Mouse (Mus musculus) liver, adult (tissue): ENCODE measurements around the gene Foxk1.

Experiments
- GATA4 ChIP-seq: IDR thresholded peaks from 2 replicates; pipeline ENCODE4 v1.6.1; 2014; ENCODE audit warnings: mild to moderate bottlenecking, low read length; ENCODE audit not compliant: insufficient replicate concordance

Foxk1 gene

DNA sequence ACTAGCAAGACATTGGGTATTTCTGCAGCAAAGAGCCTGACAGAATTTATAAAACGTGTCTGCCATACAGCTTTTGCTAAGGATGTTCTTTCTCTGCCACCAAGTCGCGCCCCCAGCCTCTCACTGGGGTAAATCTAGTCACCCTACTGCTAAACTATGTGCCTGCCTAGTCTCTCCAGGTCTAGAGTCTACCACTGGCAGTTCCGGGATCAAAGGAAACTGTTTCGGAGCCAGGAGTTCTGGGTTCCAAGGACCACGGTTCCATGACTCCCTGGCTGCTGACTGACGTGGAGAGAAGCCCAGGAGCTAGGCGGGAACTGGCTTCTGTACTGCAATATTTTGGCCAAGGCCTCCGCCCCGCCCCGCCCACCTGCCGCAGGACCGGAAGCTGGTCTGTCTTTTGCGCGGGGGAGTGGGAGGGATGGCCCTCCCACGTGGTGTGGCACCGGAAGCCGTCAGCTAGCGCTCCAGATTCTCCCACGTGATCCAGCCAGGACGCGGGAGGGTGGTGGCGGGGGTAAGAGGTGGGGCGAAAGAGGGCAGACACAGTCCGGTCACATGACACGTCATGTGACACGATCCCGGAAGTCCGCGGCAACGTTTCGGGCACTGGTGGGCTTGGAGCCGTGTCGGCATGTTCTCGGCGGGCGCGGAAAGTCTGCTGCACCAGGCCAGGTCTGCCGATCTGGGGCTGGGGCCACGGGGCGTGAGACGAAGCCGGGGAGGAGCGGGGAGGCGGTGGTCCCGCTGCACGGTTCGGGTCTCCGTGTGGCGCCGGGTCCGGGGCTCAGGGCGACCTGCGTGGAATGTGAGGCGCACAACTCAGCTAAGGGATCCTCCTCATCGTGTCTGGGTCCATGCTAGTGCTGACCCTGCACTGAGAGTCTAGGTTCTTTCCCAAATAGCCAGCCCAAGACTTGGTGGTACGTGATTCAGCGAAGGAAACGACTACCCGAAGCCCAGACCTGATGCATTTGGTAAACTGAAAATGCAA, 62.5 kb downstream of the Foxk1 start, which contains the start of gene Ap5z1:
TSS of gene Ap5z1 (plus strand) at position 484 of the 994 bp plus-strand sequence.
- no peak; the same call in 1 of the 2 replicates for TF ChIP-seq GATA4

DNA sequence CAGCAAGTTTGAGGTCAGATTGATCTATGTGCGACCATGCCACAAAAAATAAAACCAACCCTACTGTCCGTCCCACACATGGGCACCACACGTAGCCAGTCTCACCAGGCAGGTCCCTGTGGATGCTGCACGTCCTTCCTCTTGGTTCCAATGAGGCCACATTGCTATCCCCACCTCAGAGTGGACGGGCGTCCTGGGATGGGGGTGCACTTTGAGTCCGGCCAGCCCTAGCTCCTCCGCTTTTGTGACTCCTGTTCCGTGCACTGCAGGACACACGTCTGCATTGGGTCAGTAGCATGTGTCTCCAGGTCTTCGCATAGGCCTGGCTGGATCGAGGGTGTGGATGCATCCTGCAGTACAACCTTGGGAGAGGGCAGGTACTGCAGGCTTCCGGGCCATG, 67.1 kb downstream of the Foxk1 start:
- no peak for TF ChIP-seq GATA4

DNA sequence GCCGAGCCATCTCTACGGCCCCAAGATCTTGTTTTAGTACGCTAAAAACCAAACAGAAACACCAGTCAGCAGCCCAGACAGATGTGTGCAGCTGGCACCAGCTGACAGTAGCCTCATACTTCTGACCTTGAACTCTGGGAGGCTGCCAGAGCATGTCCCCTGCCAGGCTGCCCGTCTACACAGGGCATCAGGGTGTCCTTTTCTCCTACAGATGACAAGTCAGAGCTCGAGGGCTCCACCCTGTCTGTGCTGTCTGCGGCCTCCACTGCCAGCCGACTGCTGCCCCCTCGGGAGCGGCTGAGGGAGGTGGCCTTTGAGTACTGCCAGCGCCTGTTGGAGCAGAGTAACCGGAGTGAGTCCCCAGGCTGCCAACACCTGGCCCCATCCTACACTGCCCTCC, 68.5 kb downstream of the Foxk1 start:
- no peak for TF ChIP-seq GATA4

DNA sequence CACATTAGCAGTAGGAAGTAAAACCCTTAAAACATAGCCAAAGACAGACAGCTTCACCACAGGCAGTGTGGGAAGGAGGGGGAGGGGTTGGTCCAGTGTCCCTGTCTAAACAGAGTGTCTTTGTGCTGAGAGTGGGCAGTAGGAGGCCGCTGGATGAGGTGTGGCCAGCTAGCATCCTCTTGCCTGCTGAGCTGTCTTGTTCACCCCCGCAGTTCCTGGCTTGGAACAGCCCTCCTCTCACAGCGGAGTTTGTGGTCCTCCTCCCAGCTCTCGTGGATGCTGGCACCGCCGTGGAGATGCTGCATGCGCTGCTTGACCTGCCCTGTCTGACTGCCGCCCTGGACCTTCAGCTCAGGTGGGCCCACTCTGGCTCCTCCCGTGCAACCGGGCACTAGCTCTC, 72.4 kb downstream of the Foxk1 start:
- TF ChIP-seq GATA4, result no peak

DNA sequence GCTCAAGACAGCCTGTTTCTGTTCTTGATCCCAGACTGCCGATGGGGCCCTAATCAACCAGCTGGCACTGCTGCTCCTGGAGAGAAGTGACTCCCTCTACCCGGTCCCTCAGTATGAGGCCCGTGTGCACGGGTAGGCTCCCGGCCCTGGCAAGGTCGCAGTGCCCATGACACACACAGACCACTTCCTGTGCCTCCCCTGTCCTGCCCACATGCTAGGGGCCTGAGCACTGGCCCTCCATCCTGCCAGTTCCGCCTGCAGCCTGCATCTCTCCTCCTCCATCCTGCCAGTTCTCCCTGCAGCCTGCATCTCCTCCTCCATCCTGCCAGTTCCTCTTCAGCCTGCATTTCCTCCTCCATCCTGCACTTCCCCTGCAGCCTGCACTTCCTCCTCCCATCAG, 74.4 kb downstream of the Foxk1 start:
- no peak for TF ChIP-seq GATA4

DNA sequence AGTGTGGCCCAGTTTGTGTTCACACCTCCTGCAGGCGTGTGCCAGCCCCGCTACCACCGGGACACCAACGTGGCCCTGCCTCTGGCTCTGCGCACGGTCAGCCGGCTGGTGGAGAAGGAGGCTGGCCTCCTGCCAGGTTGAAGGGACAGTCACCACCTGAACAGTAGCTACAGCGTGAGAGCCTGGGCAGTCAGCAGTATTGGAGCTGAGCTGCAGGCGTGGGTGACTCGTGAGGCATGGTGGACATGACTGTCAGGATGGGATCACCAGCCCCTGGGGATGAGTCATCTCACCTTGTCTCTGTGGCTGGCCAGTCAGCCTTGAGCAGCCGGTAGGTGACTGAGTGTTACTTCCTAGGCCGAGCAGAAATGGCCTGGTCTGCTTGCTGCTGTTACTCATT, 76.0 kb downstream of the Foxk1 start:
- TF ChIP-seq GATA4, result no peak

DNA sequence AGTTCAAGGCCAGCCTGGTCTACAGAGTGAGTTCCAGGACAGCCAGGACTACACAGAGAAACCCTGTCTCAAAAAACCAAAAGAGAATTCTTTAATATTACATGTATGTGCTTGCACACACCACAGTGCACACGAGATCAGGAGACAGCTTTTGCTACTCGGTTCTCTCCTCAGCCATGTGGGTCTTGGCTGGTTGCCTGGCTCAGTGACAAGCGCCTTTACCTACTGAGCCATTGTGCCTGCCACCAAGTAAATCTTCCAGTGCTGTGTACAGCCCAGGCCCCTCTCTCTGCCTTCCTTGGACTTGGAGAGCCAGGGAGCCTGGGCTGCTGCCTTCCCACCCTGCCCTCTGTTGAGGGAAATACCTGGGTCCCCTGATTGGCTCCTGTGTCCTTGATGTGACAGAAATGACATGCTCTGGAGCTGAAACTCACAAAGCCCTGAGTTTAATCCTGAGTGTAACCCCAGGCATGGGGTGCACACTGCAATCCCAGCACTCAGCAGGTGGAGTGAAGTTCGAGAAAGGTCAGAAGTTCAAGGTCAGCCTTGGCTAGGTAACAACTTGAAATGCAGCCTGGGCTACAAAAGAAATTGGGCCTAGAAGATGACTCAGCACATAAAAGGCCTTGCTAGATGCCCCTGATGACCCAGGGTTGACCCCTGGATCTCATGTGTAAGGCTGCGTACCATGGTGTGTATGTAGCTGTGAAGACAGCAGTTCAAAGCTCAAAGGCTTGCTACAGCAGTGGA, 76.7 kb downstream of the Foxk1 start:
- no peak for TF ChIP-seq GATA4

DNA sequence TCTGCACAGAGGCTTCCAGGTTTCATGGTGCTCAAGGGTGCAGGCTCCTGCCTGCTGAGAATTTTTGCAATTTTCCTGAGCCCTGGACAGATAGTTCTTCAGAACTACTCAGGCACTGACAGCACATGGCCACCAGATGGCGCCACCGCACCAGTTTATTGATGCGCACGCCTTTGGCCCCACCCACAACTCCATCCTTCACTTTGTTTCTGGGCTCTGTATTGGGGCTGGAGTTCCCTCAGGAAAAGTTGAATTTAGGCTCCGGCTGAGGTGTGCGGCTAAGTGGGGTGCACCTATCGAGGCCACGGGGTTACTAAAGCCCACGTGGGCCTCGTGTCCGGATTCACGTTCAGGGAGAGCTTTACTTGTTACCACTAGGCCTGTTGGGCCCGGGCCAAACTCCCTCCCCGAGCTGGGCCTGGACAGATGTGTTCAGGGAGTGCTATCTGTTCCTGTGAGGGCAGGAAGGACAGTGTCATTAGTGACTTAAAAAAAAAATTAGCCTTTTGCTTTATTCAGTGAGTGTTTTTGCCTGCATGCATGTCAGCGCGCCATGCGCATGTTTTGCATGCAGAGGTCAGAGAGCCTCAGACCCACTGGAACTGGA, 77.6 kb downstream of the Foxk1 start:
- no peak for TF ChIP-seq GATA4

DNA sequence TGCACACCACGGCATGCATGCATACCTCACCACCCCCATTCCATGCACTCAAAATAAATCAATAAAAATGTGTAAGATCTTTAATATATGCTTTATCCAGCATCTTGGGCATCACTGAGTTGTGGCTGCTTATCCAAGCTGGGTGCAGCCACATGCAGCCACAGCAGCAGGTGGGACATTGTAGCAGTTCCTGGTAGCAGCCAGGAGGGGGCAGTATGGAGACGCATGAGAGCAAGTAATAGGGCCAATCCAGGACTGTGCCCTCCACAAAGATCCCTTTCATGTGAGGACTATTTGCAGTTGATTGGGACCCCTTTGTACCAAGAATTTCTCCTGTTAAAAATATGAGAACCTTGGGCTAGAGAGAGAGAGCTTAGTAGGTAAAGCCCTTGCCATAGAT, 81.2 kb downstream of the Foxk1 start:
- no peak for TF ChIP-seq GATA4

DNA sequence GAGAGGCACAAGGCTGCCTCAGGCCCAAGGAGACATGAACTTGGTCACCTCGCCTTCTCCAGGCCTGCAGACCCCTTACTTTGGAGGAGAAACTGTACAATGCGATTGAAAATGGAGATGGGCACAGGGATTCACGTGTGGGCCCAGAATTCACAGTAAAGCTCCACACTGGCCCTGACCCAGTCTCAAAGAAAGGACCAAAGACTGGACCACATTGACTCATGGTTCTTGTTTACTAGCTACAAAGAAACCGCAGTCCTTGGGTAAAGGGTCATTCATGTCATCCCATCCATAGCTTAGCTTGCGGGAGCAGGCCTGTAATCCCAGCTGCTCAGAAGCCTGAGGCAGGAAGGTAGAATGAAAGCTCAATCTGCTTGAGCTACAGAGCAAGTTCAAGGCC, 82.3 kb downstream of the Foxk1 start:
- no peak for TF ChIP-seq GATA4

DNA sequence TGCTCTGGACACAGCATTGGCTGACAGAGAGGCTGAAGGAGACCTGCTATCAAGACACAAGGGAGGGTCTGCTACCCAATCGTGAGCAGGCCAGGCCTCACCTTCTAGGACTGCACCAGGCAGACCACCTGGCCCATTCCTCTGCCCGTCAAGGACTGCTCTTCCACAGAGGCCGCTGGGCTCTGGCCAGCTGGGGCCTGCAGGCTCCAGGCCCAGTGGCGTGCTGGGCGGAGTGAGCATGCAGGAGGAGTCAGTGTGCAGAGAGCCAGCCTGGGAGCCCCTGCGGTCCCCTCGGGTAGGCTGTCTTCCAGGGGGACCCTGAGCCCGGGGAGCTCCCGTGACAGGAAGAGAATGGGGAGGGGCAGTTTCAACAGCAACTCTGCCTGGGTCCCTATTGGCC, 85.4 kb downstream of the Foxk1 start:
- TF ChIP-seq GATA4, result no peak

DNA sequence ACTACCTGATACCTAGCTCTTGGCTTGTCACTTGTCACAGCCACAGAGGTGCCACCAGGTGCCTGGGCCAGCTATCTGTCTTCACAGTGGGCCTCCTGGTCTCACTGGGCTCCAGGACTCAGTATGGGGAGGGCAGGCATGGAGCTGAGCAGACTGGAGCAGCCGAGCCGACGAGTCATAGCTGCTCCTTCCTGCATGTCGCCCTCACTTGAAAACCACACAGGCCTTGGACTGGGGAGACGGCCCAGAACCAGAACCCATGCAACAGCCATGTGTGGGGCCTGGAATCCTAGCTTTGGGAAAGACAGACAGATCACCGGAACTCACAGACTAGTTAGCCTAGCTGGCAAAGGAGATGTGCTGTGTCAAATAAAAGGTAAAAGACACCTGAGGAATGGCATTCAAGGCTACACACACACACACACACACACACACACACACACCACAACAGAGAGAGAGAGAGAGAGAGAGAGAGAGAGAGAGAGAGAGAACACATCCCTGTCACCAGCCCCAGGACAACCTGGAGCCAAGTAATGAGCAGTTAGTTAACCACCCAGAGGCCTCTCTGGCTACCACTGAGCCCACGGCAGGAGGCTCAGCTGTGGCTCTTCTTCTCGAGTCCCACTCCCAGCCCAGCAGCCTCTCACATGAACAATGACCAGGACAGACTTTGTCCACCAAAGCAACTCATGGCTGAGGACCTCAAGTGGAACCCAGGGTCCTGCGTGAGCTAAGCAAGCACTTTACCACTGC, 88.8 kb downstream of the Foxk1 start:
- TF ChIP-seq GATA4, result no peak

DNA sequence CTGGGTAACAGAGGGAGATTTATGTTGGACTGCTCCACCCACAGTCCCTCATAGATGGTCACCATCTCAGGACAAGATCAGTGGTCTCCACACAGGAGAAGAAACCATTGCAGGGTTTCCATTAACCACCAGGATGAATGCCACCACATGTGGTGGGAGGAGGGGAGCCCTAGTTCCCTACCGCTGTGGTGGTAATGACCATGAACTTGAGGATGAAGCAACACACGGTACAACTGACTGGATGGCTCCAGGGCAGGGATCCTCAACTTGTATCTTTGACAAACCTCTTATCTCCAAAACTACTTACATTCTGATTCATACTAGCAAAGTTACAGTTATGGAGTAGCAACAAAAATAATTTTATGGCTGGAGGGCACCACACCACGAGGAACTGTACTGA, 92.0 kb downstream of the Foxk1 start:
- TF ChIP-seq GATA4, result no peak

DNA sequence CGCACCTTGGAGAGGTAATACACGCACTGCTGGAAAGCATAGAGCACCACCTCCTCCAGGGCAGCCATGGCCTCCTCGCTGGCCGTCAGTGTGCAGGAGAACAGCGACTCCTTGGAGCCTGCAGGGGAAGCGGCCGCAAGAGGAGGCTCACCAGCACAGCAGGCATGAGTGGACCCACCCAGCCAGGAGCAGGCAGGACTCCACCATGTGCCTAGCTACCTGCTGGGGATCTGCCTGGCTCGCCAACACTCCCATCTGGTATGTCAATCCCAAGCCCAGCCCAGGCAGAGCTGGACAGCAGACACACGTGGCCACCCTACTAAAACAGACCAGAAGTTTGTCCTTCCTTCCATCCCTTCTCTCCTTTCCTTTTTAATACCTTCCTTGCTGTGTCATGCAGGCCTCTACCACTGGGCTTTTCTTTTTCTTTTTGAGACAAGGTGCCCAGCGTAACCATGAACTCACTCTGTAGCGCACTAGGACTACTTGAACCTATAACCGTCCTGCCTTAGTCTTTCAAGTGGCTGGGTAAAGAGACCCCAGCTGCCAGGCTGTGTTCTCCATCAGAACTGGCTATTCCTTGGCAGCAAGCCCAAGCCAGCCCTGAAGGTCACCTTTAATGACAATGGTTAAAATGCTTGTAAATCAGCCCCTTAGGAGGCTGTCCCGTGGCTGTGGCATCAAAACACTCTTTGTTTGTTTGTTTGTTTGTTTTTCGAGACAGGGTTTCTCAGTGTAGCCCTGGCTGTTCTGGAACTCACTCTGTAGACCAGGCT, 94.2 kb downstream of the Foxk1 start:
- no peak for TF ChIP-seq GATA4

DNA sequence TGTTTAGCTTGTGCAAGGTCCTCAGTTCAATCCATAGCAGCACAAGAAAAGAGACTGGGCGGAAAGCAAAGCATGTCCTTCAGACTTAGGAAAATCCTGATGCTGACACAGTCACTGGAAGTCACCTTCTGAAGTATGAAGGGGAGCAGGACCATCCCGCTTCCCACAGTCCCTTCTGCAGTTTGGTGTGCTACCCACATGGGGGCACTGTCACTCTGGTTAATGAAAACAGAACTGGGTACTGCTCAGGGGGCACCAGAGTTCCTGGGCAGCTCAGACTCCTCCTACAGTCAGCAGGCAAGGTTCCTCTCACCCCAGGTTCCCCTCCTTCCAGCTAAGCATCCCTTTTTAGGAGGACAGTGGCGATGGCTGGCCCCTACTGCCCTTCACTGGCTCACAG, 97.7 kb downstream of the Foxk1 start:
- no peak for TF ChIP-seq GATA4

DNA sequence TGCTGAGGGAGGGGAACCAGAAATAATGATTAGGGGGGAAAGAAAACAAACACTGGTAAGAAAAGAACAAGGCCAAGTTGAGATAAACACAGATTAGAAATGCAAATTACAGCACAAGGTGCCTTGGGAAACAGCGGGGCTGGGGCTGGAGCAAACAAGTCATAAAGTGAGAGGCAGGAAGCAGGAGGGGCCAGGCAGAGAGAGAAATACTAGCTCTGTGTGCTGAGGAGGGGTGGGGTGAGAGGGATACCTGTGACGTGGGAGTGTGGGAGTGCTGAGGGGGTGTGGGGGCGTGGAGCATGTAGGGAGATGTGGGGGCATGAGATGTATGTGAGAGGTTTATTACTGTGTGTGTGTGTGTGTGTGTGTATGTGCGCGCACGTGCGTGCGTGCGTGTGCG, 99.6 kb downstream of the Foxk1 start:
- TF ChIP-seq GATA4, result no peak
